Mouse (Mus musculus) urinary bladder, postnatal 14 days (tissue): Measurements from ENCODE around the gene Slc38a10.

Experiments used
- DNase-seq: peaks from one replicate; pipeline ENCODE4 v3.0.0; 2021; ENCODE audit warnings: low spot score

The Slc38a10 gene

DNA sequence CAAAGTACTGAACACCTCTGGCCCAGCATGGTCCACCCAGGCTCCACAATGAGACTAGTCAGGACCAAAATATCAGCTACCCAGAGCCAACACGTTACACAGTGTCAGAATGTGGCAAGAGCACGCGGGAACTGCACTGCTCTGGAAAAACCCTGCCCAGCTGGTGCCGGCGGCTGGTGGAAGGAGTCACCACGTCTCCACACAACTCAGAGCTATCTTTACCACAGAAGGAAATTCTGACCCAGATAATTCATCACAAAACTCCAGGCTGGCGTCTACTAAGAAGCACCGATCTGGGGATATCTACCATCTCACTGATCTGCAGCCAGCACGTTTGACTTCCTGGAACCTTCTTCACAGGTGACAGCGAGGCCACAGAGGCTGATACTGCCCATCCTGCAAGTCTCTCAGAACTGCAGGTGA lies 11.8 kb downstream of the Slc38a10 start:
- no peak for DNase-seq

DNA sequence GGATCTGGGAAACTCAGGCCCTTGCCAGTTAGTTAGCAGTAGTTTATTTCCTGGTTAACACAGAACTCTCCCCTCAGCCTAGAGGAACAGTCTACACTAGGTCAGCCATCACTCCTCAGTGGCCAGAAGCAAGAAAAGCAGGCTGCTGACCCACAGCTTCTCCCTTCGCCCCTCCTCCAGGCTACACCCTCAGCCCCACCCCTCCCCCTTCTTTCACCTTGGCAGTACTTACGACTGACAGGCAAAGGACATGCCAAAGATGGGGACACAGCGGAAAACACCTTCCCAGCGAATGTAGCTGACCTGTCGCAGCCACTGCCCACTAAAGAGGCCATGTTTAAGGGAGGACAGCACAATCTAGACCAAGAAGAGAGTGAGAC lies 13.5 kb downstream of the Slc38a10 start:
- DNase-seq = no peak

DNA sequence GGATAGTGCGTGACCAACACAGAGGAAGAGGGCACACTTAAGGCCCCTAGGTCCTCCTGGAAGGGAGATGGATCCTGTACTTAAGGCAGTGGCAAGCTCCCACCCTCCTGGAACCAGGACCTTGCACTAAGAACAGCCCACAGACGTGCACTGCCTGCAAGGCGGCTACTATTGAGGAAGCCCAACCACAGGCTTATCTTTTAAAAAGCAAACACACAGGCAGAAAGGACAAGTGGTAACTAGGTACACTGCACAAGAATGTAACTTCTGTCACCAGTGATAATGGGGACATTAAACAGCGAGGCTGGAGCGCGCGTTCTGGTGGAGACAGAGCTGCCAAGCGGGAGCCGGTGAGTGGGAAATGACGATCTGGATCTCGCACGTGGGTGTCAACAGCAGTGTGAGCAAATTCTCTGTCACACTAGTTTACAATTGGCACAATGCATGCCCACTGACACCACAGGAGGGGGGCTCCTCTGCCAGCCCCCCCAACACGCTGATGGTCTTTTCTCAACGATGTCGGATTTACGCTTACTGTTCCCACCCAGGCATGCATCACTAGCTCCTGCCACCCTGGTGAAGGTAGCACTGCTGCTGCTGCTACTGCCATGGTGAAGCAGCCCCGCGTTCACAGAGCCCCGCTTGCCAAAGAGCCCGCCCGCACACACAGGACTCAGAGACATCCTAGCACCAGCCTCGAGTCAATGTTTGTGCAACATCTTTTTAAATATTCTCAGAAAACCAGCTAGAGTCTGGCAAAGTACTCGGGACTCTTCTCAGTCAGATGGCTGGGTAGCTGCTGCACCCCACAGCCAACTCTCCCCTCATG lies 14.1 kb downstream of the Slc38a10 start:
- peak; percentile 27 for DNase-seq

DNA sequence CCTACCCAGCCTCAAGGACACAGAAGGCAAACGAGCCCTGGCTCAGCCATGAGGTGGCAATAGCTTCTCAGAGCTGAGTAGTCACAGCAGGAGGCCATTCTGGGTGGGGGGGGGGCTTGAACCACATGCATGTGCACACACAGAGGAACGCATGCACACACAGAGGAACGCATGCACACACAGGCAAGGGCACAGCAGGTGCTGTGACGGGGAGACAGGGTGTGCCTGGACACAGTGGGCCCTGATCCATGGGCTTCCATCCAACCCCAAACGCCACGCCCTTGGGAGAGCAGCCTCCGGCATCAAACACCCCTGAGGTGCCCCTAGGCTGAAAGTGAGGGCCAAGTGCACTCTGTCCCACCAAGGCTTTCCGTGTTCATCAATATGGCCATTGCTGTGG lies 15.0 kb downstream of the Slc38a10 start:
- no peak for DNase-seq

DNA sequence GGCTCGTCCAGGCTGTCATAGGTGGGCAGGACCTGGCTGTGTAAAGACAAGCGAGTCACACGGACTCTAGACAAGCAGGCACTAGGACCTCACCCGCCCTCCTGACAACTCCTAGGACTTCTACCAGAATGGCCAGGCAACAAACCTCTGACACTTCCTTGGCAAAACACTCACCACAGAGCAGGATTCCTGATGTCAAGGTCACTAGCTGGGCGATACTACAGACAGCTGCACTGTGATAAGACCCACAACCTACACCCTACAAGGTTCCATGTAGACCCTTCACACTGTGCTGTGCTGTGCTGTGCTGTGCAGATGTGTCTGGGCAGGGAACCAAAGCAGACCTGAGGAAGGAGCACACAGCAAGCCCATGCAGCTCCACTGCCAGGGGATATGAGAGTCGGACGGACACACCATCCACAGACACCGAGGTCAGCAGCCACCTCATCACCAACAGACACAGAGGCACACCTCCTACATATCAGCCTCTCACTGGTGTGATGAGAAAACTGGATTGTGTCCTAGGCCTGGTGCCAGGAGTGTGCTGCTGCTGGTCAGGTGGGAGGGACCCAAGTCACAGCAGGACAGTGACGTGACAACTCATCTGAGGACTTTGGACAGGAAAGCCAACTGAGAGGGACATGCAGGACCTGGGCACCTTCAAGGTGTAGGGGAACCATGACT lies 16.2 kb downstream of the Slc38a10 start:
- DNase-seq = no peak

DNA sequence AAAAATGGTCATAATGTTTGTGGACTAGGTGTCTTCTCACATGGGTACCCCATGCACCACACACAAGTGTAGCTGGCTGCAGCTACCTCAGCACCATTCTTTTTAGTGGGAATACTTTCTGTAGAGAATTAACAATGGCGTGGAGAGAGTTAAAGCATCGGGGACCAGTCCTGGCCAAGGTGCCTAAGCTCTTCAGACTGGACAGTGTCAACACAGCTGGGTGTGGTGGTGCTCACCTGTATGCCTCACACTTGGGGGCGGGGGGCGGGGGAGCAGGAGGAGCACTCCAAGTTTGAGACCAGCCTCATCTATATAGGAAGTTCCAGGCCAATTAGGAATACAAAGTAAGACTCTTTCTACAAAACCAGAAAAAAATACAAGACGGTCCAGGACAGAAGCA lies 17.0 kb downstream of the Slc38a10 start:
- no peak for DNase-seq

DNA sequence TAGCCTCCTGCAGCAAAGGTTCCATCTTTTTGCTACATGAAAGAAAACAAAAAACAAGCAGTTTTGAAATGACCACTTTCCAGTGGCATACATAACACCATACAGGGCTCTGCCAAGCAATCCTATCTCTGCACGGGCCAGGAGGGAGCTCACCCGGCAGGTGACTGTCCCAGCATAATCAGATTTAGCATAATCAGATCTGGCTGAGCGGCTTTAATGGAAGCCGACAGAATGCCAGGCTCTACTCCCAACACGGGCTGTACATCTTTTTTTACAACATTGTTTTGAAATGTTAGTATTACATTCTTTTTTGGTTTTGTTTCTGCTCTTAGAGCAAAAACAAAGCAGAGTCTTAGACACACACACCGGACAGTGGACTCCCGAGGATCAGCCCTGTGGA lies 21.9 kb downstream of the Slc38a10 start:
- no peak for DNase-seq

DNA sequence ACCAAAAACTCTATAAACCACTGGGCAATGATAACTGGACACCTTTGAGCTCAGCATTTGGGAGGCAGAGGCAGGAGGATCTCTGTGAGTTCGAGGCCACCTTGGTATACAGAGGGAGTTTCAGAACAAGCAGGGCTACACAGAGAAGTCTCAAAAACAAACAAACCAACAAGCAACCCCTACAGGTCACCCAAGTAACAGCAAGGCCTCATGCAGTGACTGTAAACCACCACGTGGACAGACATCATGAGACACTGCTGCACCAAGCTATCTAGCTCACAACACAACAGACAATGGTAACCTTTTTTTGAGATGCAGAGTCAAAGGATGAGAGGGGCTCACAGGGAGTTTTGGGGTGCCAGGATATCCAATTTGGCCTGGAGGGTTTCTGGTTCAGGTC lies 24.3 kb downstream of the Slc38a10 start:
- DNase-seq = no peak

DNA sequence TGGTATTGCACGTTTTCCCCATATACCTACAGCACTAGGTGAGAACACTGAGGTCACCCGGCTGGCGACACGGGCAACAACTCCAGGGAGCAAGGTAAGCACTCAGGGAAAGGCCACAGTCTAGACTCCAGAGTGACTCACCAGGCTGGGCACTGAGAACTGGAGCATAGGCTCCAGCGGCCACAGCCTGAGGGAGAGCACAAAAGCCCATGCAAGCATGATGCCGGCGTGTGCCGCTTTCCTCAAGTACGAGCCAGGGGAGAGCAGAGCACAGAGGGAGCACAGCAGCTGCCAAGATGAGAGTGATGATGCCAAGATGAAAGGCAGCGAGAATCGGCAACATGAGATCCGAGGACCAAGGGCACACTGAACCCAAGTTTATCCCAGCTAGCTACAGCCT lies 29.0 kb downstream of the Slc38a10 start:
- no peak for DNase-seq

DNA sequence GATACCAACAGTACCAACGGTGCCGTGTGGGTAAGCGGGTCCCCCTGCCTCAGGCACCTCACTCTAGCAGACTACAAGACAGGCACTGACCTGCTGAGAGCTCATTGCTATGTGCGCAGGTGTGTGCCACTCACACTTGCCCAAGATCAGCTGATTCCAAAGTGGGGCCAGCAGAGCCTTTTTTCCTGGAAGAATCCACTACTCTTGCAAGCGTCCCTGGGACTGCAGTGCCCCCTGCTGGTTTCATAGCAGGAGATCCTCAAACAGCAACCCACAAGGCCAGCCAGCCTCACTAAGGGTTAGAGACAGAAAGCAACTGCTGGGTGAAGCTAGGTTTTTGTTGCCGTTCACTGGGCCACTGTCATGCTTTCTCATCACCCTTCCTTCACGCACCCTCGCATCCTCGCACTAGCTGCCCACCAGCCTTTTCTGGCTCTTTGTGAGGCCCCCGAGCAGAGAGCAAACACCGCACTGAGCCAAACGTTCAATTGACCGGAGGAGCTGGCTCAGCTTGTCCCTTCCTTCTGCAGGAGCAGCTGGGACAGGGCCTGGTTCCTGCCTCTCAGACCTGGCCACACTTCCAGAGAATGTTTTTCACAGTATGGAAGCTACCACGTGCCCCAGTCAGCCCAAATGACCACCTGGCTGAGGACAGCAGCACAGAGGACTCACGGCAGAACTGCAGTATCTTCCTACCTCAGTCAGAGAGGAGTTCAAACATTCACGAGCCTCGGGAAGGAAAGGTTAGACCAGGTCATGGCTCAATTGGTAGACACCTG lies 30.3 kb downstream of the Slc38a10 start:
- DNase-seq = peak; percentile 57

DNA sequence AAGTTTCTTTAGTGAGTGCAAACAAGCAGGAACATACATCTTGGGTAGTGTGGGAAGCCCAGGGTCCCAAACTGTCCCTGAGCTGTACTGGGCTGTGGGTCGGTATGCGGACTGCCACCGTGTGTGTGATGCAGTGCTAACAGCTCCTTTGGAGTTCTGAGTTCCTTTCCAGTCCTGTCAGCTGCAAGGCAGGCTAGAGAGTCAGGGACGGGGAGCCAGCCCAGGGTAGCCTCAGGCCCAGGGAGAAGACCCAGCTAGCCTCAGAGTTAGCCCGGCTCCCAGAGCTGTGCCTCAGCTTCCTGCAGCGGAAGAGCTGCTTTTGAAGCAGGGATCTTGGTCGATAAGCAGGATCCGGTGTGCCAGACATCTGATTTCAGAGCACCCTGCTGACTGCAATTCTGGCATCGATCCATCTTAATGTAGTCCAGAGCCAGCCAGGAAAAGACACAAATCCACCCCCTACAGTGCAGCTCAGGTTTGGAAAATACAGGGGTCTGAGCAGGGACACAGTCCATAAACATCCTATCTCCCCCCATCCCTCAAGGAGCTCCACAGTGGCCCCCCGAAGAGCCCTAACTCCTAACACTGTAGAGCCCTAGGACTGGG lies 31.1 kb downstream of the Slc38a10 start:
- DNase-seq = no peak

DNA sequence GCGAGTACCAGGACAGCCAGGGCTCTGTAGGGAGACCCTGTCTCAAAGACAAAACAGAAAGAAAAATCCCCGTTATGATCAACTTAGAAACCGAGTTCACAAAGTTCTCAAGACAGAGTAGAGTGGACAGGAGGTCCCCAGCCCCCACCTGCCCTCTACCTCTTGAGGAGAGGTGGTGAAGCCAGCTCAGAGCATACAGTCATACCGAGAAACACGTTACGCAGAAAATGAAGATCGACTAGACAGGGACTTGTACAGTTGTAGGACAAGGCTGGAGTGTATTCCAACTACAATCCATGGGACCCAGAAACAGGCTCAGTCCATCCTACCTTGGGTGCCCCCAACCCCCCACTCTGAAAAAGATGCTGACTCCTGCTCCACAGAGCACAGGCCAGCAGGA lies 32.0 kb downstream of the Slc38a10 start:
- DNase-seq = no peak

DNA sequence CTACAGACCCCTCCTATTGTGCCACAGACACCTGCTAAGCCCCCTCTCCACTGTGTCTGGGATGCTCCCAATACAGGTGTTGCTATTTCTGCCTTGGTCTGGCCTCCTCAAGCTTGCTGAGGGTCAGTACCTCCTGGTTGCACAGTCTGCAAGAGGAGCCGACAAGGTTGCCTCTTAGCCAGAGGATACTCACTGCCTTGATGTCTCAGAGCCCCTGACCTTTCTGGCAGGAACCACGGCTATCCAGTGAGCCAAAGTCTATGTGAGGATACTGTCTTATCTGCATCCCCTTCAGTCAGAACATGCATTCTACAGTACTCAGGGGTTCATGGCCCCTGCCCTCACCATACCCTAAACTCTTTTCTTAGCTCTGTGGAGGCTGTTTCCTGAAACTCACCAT lies 33.5 kb downstream of the Slc38a10 start:
- DNase-seq = no peak

DNA sequence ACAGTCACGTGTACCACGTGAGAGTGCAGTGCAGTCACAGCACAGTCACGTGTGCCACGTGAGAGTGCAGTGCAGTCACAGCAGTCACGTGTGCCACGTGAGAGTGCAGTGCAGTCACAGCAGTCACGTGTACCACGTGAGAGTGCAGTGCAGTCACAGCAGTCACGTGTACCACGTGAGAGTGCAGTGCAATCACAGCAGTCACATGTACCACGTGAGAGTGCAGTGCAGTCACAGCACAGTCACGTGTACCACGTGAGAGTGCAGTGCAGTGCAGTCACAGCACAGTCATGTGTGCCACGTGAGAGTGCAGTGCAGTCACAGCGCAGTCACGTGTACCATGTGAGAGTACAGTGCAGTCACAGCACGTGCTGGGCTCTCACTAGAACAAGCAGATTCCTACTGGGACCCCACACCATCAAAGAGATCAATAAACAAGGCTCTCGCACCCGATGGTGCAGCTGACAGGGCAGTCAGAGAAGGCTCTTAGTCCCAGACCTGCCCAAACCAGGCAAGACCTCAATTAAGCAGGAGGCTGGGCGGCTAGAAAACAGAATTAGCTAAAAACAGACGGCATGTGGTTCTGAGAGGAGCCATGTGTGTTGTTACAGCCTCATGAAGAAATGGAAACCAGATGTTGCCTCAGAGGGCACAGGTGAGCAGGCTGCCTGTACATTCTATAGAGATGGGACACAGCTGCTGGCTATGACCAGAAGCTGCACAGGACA lies 36.5 kb downstream of the Slc38a10 start:
- DNase-seq = no peak

DNA sequence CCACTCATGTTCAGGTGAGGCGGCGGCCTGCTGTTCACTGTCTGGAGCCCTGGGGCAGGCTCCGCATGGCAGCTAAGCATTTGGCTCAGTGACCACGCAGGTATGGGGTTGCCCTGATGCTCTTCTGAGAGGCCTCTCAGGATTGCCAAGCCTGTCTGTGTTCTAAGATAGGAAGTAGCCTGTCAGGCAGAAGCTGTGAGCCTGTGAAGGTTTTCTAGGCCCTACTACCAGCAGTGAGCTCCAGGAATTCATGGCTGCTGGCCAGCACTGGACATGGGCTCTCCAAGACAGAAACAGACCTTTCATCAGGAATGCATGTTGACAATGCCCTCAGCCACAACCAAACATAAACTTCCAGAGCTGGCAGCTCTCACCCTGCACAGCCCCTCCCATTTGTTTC lies 39.0 kb downstream of the Slc38a10 start:
- DNase-seq = no peak

DNA sequence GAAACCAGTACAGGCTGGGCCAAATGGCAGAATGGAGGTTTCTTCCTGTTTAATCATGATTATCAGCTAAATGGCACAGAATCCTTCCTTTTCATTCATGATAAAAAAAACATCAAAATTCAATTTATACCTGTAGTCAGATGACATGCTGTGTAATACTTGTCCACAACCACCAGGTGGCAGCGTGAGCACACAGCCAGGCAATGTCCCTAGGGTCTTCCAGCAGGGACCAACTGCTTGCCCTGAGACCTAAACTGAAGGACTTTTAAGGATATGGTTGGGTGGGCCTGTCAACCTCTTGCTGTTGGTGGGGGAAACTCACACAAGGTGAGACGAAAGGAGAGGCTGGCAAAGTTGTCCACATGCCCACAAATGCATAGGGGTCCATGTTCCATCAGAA lies 40.1 kb downstream of the Slc38a10 start:
- DNase-seq = peak; percentile 53

DNA sequence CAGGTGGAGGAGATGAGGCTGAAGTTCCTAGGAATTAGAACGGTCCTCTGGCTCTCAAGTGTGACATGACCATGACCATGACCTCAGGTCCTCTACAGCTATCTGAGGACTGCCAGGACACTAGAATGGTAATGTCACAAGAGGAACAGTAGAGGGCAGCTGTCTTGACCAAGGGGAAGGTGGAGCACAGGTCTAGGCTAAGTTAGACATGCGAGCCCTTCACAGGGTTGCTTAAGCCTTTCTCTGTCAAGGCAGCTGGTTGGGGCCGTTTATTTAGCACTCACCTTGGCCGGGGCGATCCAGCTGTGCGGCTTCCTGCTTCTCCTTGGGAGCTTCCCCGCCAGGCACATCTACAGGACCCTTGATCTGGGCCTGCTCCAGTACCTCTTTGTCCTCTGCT lies 40.6 kb downstream of the Slc38a10 start:
- no peak for DNase-seq

DNA sequence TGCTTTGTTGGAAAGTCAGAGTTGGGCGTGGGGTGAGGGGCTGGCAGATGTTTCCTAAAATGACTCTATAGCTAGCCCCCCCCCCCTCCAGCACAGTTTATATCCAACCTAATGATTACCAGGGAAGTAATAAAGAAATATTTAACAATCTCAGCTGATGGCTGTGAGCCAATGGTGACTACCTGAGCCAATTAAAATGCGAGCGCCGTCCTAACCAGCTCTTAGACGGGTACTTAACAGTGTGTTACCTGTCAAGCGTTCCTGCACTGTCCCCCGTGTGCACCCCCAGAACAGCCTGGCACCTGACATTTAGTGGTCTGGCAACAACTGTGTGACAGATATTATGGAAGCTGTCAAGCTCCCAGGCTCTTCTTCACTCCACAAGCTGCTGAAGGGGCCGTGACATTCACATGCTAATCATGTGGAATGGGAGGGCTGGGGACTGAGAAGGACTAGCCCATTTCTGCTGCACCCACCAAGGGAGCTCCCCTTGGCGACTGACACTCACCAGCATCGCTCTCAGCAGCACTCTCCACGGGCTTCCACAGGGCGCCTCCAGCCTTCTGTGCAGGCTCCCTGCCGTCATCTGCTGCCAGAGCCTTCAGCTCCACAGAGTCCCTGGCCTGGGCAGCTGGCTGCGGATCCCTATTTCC lies 41.5 kb downstream of the Slc38a10 start:
- DNase-seq = no peak

DNA sequence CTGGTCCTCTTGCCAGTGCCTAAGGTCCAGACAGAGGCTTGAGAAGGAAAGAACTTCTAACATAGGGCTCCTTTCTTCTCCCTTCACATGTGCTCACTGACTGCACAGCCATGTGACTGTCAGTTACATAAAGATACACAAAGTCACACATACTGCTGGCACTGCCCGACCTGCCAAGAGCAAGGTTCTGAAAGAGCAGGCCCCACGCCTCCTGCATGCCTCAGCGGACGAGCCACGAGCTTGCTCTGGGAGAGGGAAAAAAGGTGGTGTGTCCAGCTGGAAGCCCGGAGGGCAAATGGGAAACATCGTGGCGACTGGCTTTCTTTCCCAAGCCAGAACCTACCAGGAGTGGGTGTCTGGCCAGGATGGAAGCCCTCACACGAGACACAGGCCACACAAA lies 43.4 kb downstream of the Slc38a10 start:
- DNase-seq = peak; percentile 29

DNA sequence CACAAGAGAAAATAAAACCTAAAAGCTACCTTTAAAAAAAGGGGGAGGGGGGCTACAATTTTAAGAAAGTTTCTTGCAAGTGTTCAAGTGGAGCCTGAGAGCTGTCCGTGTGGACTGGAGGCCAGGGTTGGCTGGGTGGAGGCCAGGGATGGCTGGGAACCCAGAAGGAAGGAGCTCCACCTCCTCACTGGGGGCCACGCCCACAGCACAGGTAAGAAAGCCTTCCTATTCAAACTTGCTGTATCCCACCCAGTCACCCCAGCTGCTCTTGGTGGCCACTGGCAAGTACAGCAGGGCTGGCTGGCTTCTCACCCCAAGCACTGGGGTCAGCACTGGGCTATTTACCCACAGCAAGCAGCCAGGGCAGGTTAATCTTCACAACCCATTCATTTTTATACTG lies 44.1 kb downstream of the Slc38a10 start:
- no peak for DNase-seq

DNA sequence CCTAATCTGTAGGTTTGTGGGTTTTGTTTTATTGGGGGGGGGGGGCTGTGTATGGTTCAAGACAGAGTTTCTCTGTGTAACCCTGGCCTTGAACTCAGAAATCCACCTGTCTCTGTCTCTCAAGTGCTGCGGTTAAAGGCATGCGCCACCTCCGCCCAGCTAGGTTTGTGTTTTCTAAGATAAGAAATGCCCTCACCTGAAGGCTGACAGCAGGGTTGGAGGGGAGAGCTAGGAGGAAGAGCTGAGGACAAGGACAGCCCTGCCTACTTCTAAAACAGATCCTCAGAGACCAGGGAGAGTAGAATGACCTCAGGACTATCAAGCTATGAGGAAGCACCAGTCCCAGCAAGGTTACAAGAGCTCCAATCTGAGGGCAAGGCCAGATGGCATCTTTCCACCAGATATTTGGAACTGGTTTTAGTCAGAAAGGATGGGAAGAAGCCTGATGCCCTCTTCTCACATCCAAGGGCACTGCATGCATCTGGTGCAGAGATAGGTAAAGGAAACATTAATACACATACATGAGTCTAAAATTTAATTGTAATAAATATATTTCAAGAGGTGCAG lies 47.6 kb downstream of the Slc38a10 start:
- no peak for DNase-seq
